Mouse (Mus musculus): Measurements from ENCODE around the gene Klhl8.

DNA sequence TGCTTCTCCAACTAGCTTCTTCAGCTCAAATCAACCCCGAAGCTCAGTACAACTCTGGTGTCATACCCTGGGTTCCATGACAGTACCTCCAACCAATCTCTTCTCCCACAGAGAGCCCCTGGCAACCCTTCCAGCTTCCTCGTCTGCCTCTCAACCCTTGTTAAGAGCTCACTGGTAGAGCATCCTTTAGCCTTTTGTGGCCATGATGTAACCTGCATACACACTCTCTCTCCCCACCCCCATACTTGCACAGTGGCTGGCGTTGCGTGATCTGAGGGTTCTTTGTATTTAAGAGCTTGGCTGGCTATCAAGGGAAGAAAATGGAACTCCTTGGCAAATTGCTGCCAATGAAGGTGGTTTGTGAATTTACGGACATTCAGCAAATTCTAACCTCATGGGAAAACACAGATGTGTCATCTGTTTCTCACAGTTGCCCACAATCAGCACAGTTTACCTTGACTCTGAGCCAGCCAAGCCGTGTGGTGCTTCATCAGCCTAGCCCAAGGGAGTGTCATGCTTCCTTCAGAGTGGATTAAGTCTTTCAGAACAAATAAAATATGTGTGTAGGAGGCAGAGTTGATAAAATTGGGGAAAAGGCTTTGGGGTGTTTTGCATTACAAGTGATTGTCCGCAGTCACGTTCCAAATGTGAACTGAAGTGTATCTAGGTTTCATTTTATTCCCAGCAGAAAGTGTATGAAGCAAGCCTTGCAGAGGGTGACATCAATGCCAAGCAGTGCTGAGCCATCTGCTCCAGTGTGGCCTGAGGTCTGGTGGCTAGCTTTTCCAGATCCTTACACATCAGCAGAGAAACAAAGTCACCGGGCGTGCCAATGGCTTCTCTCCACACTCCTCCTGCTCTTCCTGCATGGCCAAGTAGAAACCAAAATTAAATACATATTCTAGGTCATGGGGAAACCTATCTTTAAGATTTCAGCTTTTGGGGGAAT is 42.4 kb upstream of the Klhl8 start:
- no peak for TF ChIP-seq CTCF (IDR thresholded peaks at IDR 0.05; ENCODE audit: control insufficient read depth, insufficient read depth, low read length)
- no peak for TF ChIP-seq POLR2A (IDR thresholded peaks at IDR 0.05; ENCODE audit: borderline replicate concordance, control insufficient read depth, low read depth, low read length)
